Mouse (Mus musculus) thymus, adult 18-20 months (tissue): Measurements from ENCODE around the gene Lst1.
A peak's percentile ranks its signal among the peaks of the same experiment; 100 is the strongest.
"Not testable (repeated sequence)": the region's sequence is repeated elsewhere in the genome, so short reads cannot be mapped to it uniquely, and the experiment has no call there.

Experiments
- DNase-seq, 2 experiments: peaks; one replicate each; pipeline ENCODE4 v3.0.0; 2022; ENCODE audit warnings: mixed read lengths in 2 of 2

The Lst1 gene

DNA sequence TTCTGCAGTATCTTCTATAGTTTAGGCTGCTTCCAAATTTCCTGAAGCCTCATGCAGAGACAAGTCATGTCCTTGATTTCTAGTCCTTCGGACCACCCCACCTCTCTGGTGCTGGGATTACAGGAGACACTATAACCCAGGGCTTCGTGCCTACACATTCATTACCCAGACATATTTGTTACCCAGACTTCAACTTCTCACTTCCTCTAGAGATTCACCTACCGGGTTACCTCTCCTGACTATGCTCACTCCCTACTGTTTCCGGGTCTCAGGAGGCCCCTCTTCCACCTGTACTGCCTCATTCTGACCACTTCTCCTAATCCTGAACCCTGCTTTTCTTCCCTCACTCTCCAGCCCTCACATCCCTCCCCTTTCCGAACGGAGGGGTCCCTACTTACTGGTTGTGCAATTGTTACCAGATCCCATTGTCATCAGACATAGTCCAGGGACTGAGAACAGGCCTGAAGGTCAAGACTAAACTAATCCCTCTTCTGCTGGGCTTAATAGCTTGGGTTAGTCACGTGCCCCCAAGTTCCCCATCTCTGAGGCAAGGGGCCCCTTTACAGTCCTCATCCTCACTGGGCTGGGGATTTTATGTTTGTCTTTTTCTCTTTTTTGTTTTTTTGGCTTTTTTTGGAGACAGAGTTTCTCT, at the start of gene Lst1:
TSS of gene Lst1 (minus strand) at position 481 of the 652 bp plus-strand sequence.
- DNase-seq: no peak

DNA sequence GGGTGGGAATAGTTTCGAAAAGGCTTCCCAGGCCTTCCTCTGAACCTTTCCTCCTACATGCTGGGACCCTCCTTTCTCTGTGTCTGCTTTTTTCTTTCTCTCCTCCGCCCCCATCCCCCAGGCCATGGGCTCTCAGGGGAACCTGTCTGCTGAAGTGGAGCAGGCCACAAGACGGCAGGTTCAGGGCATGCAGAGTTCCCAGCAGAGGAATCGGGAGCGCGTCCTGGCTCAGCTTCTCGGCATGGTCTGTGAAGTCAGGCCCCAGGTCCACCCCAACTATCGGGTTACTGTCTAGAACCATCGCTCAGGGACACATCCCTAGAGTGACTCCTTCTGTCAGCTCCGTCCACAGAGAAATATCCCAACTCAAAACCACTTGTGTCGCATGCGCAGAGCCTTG, 49.3 kb upstream of the Lst1 start:
- no peak for DNase-seq

DNA sequence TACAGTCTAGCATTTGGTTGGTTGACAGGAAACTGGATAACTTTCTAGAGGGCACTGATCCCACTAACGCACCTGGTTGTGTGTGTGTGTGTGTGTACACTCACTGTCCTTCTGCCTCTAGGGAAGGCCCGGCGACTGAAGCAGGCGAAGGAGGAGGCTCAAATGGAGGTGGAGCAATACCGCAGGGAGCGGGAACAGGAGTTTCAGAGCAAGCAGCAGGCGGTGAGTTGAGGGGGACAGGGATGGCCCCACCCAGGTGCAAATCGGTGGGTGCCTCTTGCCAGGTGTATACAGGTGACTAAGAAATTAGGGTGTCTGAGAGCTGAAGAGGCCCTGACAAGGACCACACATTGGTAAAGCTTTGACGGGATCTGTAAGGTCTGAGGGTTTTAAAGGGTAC, 48.8 kb upstream of the Lst1 start:
- DNase-seq: no peak

GRCm38 (mm10) chr17:35236390-35236746, 48.1 kb upstream of the Lst1 start:
- DNase-seq: peak; percentile 94

GRCm38 (mm10) chr17:35235614-35236389, 47.6 kb upstream of the Lst1 start, which contains the start of gene Nfkbil1:
Gene Nfkbil1 (minus strand): TSS chr17:35235792.
- DNase-seq: peak; percentile 84 to 91

DNA sequence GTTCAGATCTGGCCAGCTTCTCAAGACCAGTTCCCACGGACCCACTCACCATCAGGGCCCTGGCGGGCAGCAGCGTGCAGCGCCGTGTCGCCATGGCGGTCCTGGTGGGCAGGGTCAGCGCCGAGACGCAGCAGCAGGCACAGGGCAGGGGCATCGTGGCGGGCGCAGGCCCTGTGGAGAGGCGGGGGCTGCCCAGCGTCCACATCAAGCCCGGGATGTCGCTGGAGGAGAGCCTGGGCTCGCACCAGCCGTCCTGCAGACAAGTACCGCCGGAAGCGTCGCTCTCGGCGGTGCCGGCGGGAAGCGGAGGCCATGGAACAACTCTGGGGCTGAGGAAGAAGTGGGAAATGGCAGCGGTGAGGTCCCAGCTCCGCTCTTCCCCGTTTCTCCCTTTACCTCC, 46.7 kb upstream of the Lst1 start:
- peak; percentile 43 to 57 for DNase-seq

DNA sequence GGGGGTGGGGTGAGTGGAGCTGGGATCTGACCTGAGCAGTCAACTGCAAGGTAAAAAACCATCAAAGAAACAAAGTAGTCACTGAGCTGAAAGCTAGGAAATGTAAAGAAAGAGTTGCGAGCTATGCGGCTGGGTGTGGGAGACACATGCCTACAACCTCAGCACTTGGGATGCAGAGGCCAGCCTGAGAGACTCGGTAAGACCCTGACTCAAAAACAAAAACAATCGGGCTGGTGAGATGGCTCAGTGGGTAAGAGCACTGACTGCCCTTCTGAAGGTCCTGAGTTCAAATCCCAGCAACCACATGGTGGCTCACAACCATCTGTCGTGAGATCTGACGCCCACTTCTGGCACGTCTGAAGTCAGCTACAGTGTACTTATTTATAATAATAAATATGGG, 45.9 kb upstream of the Lst1 start:
- DNase-seq: not testable (repeated sequence)

DNA sequence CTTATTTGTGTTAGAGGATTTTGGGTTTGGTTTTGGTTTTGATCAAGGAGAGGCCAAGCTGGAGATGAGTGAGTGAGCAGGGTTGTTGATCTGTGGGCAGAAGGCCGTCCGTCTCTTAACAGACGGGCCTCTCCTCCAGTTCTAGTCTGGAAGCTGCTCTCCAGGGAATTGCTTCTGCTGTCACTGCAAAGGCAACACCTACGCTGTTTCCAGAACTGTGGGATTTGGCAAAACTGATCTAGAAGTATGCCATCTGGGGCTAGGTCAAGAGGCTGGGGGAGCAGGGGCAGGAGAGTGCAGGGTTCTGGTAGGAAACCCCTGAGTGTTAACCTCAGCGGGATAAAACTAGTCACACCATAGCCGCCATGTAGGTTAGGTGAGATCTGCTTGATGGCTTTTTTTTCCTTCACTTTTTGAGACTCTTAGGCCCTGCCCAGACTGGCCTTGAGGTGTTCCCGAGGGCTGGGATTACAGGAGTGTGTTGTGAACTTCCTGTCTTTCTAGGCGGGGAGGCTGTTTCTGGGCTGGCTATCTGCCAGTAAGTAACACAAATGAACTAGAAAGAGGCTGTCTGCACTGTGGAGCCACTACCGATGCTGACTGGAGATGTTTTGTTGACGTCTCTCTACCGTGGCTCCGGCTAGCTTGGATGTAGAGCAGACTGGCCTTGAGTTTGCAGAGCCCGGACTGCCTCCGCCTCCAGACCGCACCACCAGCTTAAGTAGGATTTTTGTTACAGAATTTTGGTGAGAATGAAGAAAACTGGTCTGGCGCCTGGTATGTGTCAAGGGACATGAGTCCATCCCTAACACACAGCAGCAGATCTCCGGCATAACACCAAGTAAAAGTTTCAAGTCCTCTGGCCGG, 45.1 kb upstream of the Lst1 start, which contains the start of gene Atp6v1g2:
TSS of gene Atp6v1g2 (plus strand) at position 547 of the 867 bp plus-strand sequence.
- no peak for DNase-seq

GRCm38 (mm10) chr17:35232659-35233058, 44.4 kb upstream of the Lst1 start:
- DNase-seq: peak; percentile 26 to 68

GRCm38 (mm10) chr17:35232043-35232442, 43.8 kb upstream of the Lst1 start:
- peak; percentile 71 to 78 for DNase-seq

- DNase-seq: no peak
Observed at GRCm38 (mm10) chr17:35231022-35231421, 42.8 kb upstream of the Lst1 start.

DNA sequence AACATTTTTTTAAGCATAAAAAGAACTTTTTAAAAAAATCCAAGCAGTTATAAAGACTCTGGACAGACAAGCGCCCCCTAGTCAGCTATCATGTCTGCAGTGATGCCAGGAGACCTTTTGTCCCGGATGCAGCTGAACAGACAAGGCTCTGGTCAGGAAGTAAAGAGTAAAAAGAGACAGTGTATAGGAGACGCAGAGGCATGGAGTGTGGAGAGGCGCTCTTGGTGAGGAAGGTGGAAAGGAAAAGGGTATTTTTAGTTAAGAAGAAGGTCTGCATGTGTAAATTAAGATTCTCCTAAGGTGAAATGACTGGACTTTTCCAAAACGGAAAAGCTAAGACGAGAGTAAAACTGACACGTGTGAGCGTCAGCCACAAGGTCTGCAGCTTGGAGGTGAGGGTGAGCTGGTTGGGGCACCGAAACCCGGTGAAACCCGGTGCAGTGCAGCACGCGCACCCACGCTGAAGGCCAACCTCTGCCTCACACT, 38.4 kb upstream of the Lst1 start:
- DNase-seq: no peak

DNA sequence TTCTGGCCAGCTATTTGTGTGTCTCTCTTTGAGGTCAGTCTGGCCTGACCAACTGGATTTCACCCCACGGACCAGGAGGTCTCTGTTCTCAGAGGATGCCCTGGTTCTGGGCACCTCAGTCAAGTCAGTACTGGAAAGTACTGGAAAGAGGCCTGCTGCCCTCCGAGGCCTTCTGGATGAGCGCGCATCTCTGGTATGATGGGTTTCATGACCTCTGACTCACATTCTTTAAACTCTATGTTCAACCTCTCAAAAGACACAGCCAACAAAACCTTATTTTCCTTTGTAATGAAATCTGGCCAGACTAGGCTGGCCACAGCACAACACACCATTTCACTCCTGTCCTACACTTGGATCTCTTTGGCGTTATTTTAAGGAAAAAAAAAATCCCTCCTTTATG, 37.2 kb upstream of the Lst1 start:
- no peak for DNase-seq

DNA sequence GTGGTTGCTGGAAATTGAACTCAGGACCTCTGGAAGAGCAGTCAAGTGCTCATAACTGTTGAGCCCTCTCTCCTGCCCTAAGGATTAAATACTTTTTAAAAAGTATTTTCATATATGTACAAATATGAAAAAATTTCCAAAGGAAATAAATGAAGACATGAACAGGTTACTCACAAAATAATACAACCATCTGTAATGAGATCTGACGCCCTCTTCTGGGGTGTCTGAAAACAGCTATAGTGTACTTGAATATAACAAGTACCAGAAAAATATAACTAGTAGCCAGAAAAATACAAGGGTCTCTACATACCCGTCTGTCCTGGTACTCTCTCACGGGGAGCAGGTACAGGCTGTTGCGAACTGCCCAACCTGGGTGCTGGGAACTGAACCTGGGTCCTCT, 36.4 kb upstream of the Lst1 start:
- DNase-seq: no peak

GRCm38 (mm10) chr17:35222299-35222698, 34.1 kb upstream of the Lst1 start:
- peak; percentile 56 to 73 for DNase-seq

- DNase-seq: no peak
Observed at GRCm38 (mm10) chr17:35220156-35220952, 32.1 kb upstream of the Lst1 start, which contains the start of gene Gm16181. Gene Gm16181 (plus strand): TSS chr17:35220834.

GRCm38 (mm10) chr17:35219601-35220041, 31.4 kb upstream of the Lst1 start:
- peak; percentile 50 to 73 for DNase-seq

DNA sequence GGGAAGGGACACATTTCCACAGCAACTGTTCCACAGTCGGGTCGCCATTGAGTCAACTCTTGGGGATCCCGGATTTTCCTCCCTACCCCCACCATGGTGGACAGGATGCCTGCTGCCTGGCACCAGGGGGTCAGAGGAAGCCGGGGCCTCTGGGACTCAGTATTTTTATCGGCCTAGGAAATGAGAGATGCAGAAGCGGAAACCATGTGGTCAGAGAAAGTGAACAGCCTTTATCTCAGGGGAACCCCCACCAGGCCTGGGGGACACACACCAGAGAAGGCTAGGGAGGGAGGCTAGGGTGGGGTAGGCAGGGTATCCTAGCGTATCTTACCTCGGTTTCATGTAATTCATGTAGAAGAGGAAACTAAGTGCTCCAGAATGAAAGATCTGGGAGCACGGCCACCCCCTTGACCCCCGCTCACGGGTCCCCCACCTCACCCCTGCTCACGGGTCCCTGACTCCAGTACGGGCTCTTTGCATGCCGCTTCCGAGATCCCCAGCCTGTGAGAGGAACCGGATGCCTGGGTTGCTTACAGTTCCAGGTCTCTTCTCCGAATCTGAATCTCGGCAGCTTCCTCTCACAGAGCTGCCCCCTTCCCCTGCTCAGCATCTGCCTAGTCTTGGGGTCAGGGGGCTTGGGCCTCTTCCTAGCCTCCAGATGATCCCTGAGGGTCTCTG, 30.4 kb upstream of the Lst1 start:
- peak in 1 of 2 experiments; percentile 54 for DNase-seq

GRCm38 (mm10) chr17:35213071-35213470, 24.8 kb upstream of the Lst1 start:
- DNase-seq: no peak

- DNase-seq: no peak
Observed at GRCm38 (mm10) chr17:35210593-35210992, 22.4 kb upstream of the Lst1 start.

GRCm38 (mm10) chr17:35209785-35210535, 21.7 kb upstream of the Lst1 start:
- DNase-seq: no peak
